Mouse (Mus musculus): ENCODE measurements around the gene Dip2a. TPM values are rescaled to one million over a fixed set of nuclear protein-coding genes. Genes with fewer than 3 reads are reported as not detected.

The Dip2a gene
- total and polyA plus RNA-seq, 2 experiments from 2014 or later = 12.6 to 65.2 TPM

DNA sequence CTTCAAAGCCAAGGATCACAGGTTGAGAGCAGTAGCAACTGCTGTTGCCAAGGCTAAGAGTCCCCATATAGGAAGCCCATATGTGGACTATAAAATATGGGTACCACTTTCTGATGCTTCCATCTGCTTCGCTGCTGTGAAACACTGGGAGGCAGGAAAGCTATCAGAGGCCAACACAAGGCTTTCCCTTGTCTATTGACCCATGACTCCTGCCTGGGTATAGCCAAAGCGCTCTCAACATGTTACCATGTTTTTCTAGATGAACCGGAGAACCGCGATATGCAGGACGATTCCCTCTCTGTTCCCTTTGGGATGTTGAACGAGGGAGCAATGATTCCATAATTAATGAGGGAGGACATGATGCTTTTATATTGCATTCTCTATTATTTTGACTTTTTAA is 134.3 kb downstream of the Dip2a start:
- DNase-seq (ENCODE audit: low spot score) = no peak
- no peaks in the 10 kb centered on the region for H3K4me1 ChIP-seq (ENCODE audit: insufficient read depth, low read length)
- H3K4me2 ChIP-seq (ENCODE audit: low read depth, low read length) = no peak overlapping the region
- no peak overlapping the region for H3K9ac ChIP-seq (replicated peaks; ENCODE audit: low read length)
- TF ChIP-seq CTCF (IDR thresholded peaks at IDR 0.05; ENCODE audit: low read depth) = no peak
- no peak for ATAC-seq
- no peaks in the 10 kb centered on the region for H3K27me3 ChIP-seq (ENCODE audit: insufficient read depth, low read length)
- WGBS = 92% methylated on average over 7 of the region's 7 CpGs
- H3K36me3 ChIP-seq (ENCODE audit: insufficient read depth, low read length) = peaks cover 62% of the 10 kb centered on the region
- no peak overlapping the region for H3K4me3 ChIP-seq (ENCODE audit: low read length)
- no peak overlapping the region for H3K27ac ChIP-seq
- peaks cover 4% of the 10 kb centered on the region; the same call in 1 of the 2 replicates for H3K9me3 ChIP-seq (ENCODE audit: low read length)

Other genes starting within 250 kb of the Dip2a start
- gene Slc5a4b, start 234.3 kb downstream of the Dip2a start, total RNA-seq (2014; rRNA removed) = not detected in 2 replicates
- gene Slc5a4b, start 234.3 kb downstream of the Dip2a start, polyA plus RNA-seq (2015; fragmentation: Nextera tagmentation; extraction: Ambion mirVana) = 0.08 TPM in 1 of 2 replicates, not detected in the other
- 0.07 TPM in 1 of 2 replicates, not detected in the other for gene Slc5a4a, start 197.8 kb downstream of the Dip2a start, total RNA-seq (2014; rRNA removed)
- gene Slc5a4a, start 197.8 kb downstream of the Dip2a start, polyA plus RNA-seq (2015; fragmentation: Nextera tagmentation; extraction: Ambion mirVana) = not detected in 2 replicates
- 148 and 174 TPM in 2 replicates for gene Prmt2, start 107.4 kb downstream of the Dip2a start, total RNA-seq (2014; rRNA removed)
- 245 and 250 TPM in 2 replicates for gene Prmt2, start 107.4 kb downstream of the Dip2a start, polyA plus RNA-seq (2015; fragmentation: Nextera tagmentation; extraction: Ambion mirVana)
- gene S100b, start 91.4 kb downstream of the Dip2a start, total RNA-seq (2014; rRNA removed) = 13.0 and 22.3 TPM in 2 replicates
- 25.2 and 26.7 TPM in 2 replicates for gene S100b, start 91.4 kb downstream of the Dip2a start, polyA plus RNA-seq (2015; fragmentation: Nextera tagmentation; extraction: Ambion mirVana)
- not detected in 2 replicates for gene AC141477.1, start 95.2 kb upstream of the Dip2a start, total RNA-seq (2014; rRNA removed)
- not detected in 2 replicates for gene AC141477.1, start 95.2 kb upstream of the Dip2a start, polyA plus RNA-seq (2015; fragmentation: Nextera tagmentation; extraction: Ambion mirVana)
- 9.7 and 10.1 TPM in 2 replicates for gene Pcnt, start 97.5 kb upstream of the Dip2a start, total RNA-seq (2014; rRNA removed)
- gene Pcnt, start 97.5 kb upstream of the Dip2a start, polyA plus RNA-seq (2015; fragmentation: Nextera tagmentation; extraction: Ambion mirVana) = 4.8 and 5.4 TPM in 2 replicates
- gene 2610028H24Rik, start 103.8 kb upstream of the Dip2a start, total RNA-seq (2014; rRNA removed) = not detected in 2 replicates
- gene 2610028H24Rik, start 103.8 kb upstream of the Dip2a start, polyA plus RNA-seq (2015; fragmentation: Nextera tagmentation; extraction: Ambion mirVana) = not detected in 2 replicates
- gene Mcm3ap, start 123.6 kb upstream of the Dip2a start, total RNA-seq (2014; rRNA removed) = 28.8 and 29.1 TPM in 2 replicates
- gene Mcm3ap, start 123.6 kb upstream of the Dip2a start, polyA plus RNA-seq (2015; fragmentation: Nextera tagmentation; extraction: Ambion mirVana) = 49.0 and 55.7 TPM in 2 replicates
- 4.6 and 4.7 TPM in 2 replicates for gene Ybey, start 123.8 kb upstream of the Dip2a start, total RNA-seq (2014; rRNA removed)
- 4.1 and 4.2 TPM in 2 replicates for gene Ybey, start 123.8 kb upstream of the Dip2a start, polyA plus RNA-seq (2015; fragmentation: Nextera tagmentation; extraction: Ambion mirVana)
- gene Lss, start 186.3 kb upstream of the Dip2a start, total RNA-seq (2014; rRNA removed) = 55.1 and 68.1 TPM in 2 replicates
- gene Lss, start 186.3 kb upstream of the Dip2a start, polyA plus RNA-seq (2015; fragmentation: Nextera tagmentation; extraction: Ambion mirVana) = 33.5 and 38.0 TPM in 2 replicates
- gene Spatc1l, start 217.0 kb upstream of the Dip2a start, total RNA-seq (2014; rRNA removed) = not detected in 2 replicates
- not detected in 2 replicates for gene Spatc1l, start 217.0 kb upstream of the Dip2a start, polyA plus RNA-seq (2015; fragmentation: Nextera tagmentation; extraction: Ambion mirVana)
- 0.75 TPM in 1 of 2 replicates, not detected in the other for gene Ftcd, start 230.4 kb upstream of the Dip2a start, total RNA-seq (2014; rRNA removed)
- gene Ftcd, start 230.4 kb upstream of the Dip2a start, polyA plus RNA-seq (2015; fragmentation: Nextera tagmentation; extraction: Ambion mirVana) = 0.14 TPM in 1 of 2 replicates, not detected in the other